Mouse (Mus musculus) NIH3T3 (cell line): ENCODE results near the gene Fbxo30.
A peak's percentile ranks its signal among the peaks of the same experiment; 100 is the strongest.

Experiments used
- DNase-seq: peaks from one replicate; pipeline ENCODE4 v3.0.0-alpha.2; 2012; ENCODE audit warnings: low read depth

Gene Fbxo30

GRCm38 (mm10) chr10:11322316-11322715 lies 41.2 kb downstream of the Fbxo30 start:
- no peak for DNase-seq

GRCm38 (mm10) chr10:11323202-11323898 lies 42.2 kb downstream of the Fbxo30 start:
- DNase-seq: no peak

- peak; percentile 43 for DNase-seq
Observed at GRCm38 (mm10) chr10:11326526-11326925, 45.4 kb downstream of the Fbxo30 start.

GRCm38 (mm10) chr10:11343205-11344141 lies 62.3 kb downstream of the Fbxo30 start, which contains the start of gene Epm2a:
Gene Epm2a, plus strand, starts transcription at chr10:11343404.
- DNase-seq: peak; percentile 91

- peak; percentile 27 for DNase-seq
Observed at GRCm38 (mm10) chr10:11344536-11345468, 63.7 kb downstream of the Fbxo30 start.
